Mouse (Mus musculus) midbrain, embryonic 11.5 days (tissue): ENCODE results near the gene Tas1r1. TPM values are rescaled to one million over a fixed set of nuclear protein-coding genes. Genes with fewer than 3 reads are reported as not detected.
A peak's percentile ranks its signal among the peaks of the same experiment; 100 is the strongest.

Source experiments
- ATAC-seq: fragments of 200-750 bp; cut with Nextera tagmentation; 2 replicates; pipeline ENCODE4 v1.8.0; 2017; ENCODE audit warnings: moderate TSS enrichment, moderate library complexity; ENCODE audit not compliant: low FRiP score
- DNase-seq: peaks from one replicate; pipeline ENCODE4 v3.0.0; 2015; ENCODE audit warnings: low spot score; ENCODE audit errors: missing footprints
- H3K27ac ChIP-seq: fragments of 300-500 bp; sonication (generic); 2 replicates; pipeline ENCODE4 v1.5.1; 2014; ENCODE audit warnings: low read depth, low read length
- H3K27me3 ChIP-seq: fragments of 300-500 bp; sonication (generic); 2 replicates; pipeline ENCODE4 v1.6.1; 2014; ENCODE audit warnings: mild to moderate bottlenecking, low read length, moderate library complexity, mixed read lengths; ENCODE audit not compliant: control insufficient read depth, insufficient read depth
- H3K36me3 ChIP-seq: fragments of 300-500 bp; sonication (generic); 2 replicates; pipeline ENCODE4 v1.6.1; 2014; ENCODE audit warnings: mild to moderate bottlenecking, low read length, moderate library complexity, mixed read lengths; ENCODE audit not compliant: control insufficient read depth, insufficient read depth
- H3K4me1 ChIP-seq: fragments of 300-500 bp; sonication (generic); 2 replicates; pipeline ENCODE4 v1.6.1; 2014; ENCODE audit warnings: low read length; ENCODE audit not compliant: control insufficient read depth, insufficient read depth
- H3K4me2 ChIP-seq: fragments of 300-500 bp; sonication (generic); 2 replicates; pipeline ENCODE4 v1.6.1; 2014; ENCODE audit warnings: mild to moderate bottlenecking, moderate library complexity
- H3K4me3 ChIP-seq: fragments of 300-500 bp; sonication (generic); 2 replicates; pipeline ENCODE4 v1.5.1; 2014; ENCODE audit warnings: low read depth, low read length
- H3K9ac ChIP-seq: fragments of 300-500 bp; sonication (generic); 2 replicates; pipeline ENCODE4 v1.6.1; 2014; ENCODE audit warnings: low read length
- H3K9me3 ChIP-seq: fragments of 300-500 bp; sonication (generic); 2 replicates; pipeline ENCODE4 v1.6.1; 2016; ENCODE audit warnings: low read length; ENCODE audit not compliant: control insufficient read depth
- WGBS: fragments of 180-500 bp; shearing (Covaris S2); extraction: QIAGEN DNeasy Blood & Tissue Kit; methylation state at CpG from one replicate; pipeline ENCODE4 v1.1.7; 2014; 5-methylcytosine and 5-hydroxymethylcytosine counted together
- polyA plus RNA-seq: library from polyadenylated mRNA; unstranded; fragments of >200 nt; fragmentation: Nextera tagmentation; extraction: Ambion mirVana; gene quantifications from 2 replicates; pipeline ENCODE4 v1.2.1, GENCODE M21; 2014

Tas1r1 gene
- polyA plus RNA-seq, 1 experiment from 2014 or later, result 0.44 TPM

DNA sequence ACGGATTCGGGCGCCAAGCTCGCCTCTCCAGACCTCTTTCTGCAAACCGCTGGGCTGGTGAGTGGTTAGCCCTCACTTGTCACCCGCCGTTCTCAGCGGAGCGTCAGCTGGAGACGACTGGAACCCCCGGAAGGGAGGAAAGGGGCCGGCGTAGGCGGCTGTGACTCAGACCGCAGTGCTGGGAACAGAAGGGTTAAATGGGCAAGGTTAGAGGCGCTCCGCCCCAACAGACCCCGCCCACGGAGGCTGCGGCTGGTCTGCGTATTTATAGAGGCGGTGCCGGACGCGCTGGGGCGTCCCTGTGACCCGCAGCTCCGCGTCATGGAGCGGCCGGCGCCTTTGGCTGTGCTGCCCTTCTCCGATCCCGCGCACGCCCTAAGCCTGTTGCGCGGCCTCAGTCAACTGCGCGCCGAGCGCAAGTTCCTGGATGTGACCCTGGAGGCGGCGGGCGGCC is 29.7 kb downstream of the Tas1r1 start, which contains the start of gene Klhl21:
TSS of gene Klhl21 (plus strand) at position 182 of the 454 bp plus-strand sequence.
- Histone ChIP-seq H3K27ac (no peak within 1 kb of the TSS), H3K4me2 (peak within 1 kb of the TSS; percentile 98), H3K36me3 (no peaks in the 10 kb centered on the region), H3K4me3 (peak within 1 kb of the TSS; percentile 72), H3K9ac (peak within 1 kb of the TSS; percentile 66), H3K9me3 (no peaks in the 10 kb centered on the region), H3K27me3 (peaks cover 19% of the 10 kb centered on the region), H3K4me1 (peaks cover 26% of the 10 kb centered on the region)
- peak; percentile 93 for ATAC-seq
- WGBS, result under 1% methylated on average over 41 of the region's 45 CpGs
- DNase-seq, result peak; percentile 99

DNA sequence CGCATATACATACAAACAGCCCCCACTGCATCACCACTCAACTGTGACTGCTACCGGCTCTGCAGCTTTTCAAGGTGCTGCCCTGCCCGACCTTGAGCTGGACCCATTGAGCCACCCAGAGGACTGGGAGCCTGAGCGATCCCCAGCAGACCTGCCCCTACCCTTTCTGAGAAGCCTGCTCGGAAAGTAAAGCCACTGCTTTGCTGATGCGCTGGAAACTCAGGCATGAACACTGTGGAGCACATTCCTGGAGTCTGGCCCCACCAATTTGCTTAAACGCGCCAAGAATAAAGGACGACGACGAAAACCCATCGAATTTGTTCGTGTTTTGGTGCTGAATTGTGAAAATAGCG is 30.2 kb downstream of the Tas1r1 start:
- no peak overlapping the region for H3K27ac ChIP-seq
- peaks cover 26% of the 10 kb centered on the region for H3K4me1 ChIP-seq
- ATAC-seq (no peak), DNase-seq (no peak)
- peaks cover 19% of the 10 kb centered on the region for H3K27me3 ChIP-seq
- no peaks in the 10 kb centered on the region for H3K36me3 ChIP-seq
- peak overlapping the region; percentile 72 for H3K4me3 ChIP-seq
- no peaks in the 10 kb centered on the region for H3K9me3 ChIP-seq
- peak overlapping the region; percentile 66 for H3K9ac ChIP-seq
- WGBS, result 1% methylated on average over 14 of the region's 14 CpGs
- H3K4me2 ChIP-seq, result peak overlapping the region; percentile 98

GRCm38 (mm10) chr4:152007481-152008147 is 30.8 kb downstream of the Tas1r1 start:
- no peak for ATAC-seq
- H3K4me2 ChIP-seq, result peak overlapping the region; percentile 98
- peak overlapping the region; percentile 72; the same call in 1 of the 2 replicates for H3K4me3 ChIP-seq
- 7% methylated on average over 8 of the region's 8 CpGs for WGBS
- peak; percentile 84 for DNase-seq
- peaks cover 26% of the 10 kb centered on the region for H3K4me1 ChIP-seq
- H3K9me3 ChIP-seq, result no peaks in the 10 kb centered on the region
- peaks cover 19% of the 10 kb centered on the region for H3K27me3 ChIP-seq
- H3K9ac ChIP-seq, result no peak overlapping the region
- H3K27ac ChIP-seq, result no peak overlapping the region
- no peaks in the 10 kb centered on the region for H3K36me3 ChIP-seq

GRCm38 (mm10) chr4:152006812-152007211 is 31.6 kb downstream of the Tas1r1 start:
- peaks cover 26% of the 10 kb centered on the region for H3K4me1 ChIP-seq
- 14% methylated on average over 3 of the region's 3 CpGs for WGBS
- no peak for ATAC-seq

GRCm38 (mm10) chr4:152006137-152006536 is 32.2 kb downstream of the Tas1r1 start:
- Histone ChIP-seq H3K9ac (no peak overlapping the region), H3K27ac (no peak overlapping the region), H3K9me3 (no peaks in the 10 kb centered on the region), H3K36me3 (no peaks in the 10 kb centered on the region), H3K4me1 (peaks cover 26% of the 10 kb centered on the region), H3K4me3 (no peak overlapping the region), H3K4me2 (no peak overlapping the region), H3K27me3 (peaks cover 19% of the 10 kb centered on the region)
- 77% methylated on average over 6 of the region's 6 CpGs for WGBS
- ATAC-seq, result no peak
- peak; percentile 61 for DNase-seq

More at GRCm38 (mm10) chr4:152006812-152007211, 31.6 kb downstream of the Tas1r1 start:
- Histone ChIP-seq H3K27ac (no peak overlapping the region), H3K4me2 (no peak overlapping the region), H3K27me3 (peaks cover 19% of the 10 kb centered on the region), H3K9me3 (no peaks in the 10 kb centered on the region), H3K4me3 (no peak overlapping the region), H3K9ac (no peak overlapping the region), H3K36me3 (no peaks in the 10 kb centered on the region)
- DNase-seq, result peak; percentile 73

- whole genome bisulfite sequencing, result 93% methylated on average over 3 of the region's 3 CpGs
- no peak overlapping the region for H3K4me3 ChIP-seq
- no peak for ATAC-seq
These were observed 36.3 kb downstream of the Tas1r1 start for GRCm38 (mm10) chr4:152002063-152002462.

DNA sequence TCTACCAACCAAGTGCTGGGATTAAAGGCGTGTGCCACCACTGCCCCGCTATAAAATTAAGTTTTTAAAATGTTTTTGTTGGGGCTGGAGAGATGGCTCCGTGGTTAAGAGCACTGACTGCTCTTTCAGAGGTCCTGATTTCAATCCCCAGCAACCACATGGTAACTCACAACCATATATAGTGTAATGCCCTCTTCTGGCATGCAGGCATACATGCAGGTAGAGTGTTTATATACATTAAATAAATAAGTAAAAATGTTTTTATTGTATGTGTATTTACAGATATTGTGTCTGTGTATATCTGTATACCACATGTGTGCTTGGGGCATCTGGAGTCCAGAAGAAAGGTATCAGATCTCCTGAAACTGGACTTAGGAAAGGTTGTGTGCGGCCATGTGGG is 37.0 kb downstream of the Tas1r1 start:
- DNase-seq (peak; percentile 49), ATAC-seq (no peak)
- no peak overlapping the region for H3K9ac ChIP-seq
- no peak overlapping the region for H3K4me2 ChIP-seq
- no peak overlapping the region for H3K4me3 ChIP-seq
- no peaks in the 10 kb centered on the region for H3K27me3 ChIP-seq
- WGBS, result 62% methylated on average over 4 of the region's 4 CpGs
- peaks cover 5% of the 10 kb centered on the region; the same call in 1 of the 2 replicates for H3K4me1 ChIP-seq
- H3K9me3 ChIP-seq, result no peaks in the 10 kb centered on the region
- no peak overlapping the region for H3K27ac ChIP-seq
- no peaks in the 10 kb centered on the region for H3K36me3 ChIP-seq

More at GRCm38 (mm10) chr4:152002063-152002462, 36.3 kb downstream of the Tas1r1 start:
- Histone ChIP-seq H3K4me2 (no peak overlapping the region), H3K9me3 (no peaks in the 10 kb centered on the region), H3K27ac (no peak overlapping the region), H3K27me3 (peaks cover 2% of the 10 kb centered on the region; the same call in 1 of the 2 replicates), H3K36me3 (no peaks in the 10 kb centered on the region), H3K4me1 (peaks cover 4% of the 10 kb centered on the region; the same call in 1 of the 2 replicates), H3K9ac (no peak overlapping the region)
- peak; percentile 81 for DNase-seq

DNA sequence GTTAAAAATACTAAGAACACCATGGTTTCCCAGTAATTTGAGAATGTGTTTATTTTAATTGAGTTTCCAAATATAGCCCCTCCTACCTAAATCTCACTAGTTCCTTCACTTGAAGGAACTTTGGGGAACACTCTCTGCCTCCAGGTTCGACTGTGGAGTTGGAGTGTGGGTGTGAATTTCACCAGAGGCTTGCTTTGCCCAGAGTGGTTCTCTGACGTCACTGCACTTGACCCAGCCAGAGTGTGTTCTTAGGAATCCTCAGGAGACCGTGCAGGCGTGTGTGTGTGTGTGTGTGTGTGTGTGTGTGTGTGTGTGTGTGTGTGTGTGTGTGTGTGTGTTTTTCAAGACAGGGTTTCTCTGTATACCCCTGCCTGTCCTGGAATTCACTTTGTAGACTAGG is 37.5 kb downstream of the Tas1r1 start:
- 57% methylated on average over 4 of the region's 4 CpGs for WGBS
- ATAC-seq, result no peak

GRCm38 (mm10) chr4:151999481-151999880 is 38.9 kb downstream of the Tas1r1 start:
- WGBS, result 77% methylated on average over 3 of the region's 3 CpGs
- no peak overlapping the region for H3K9ac ChIP-seq
- no peaks in the 10 kb centered on the region for H3K36me3 ChIP-seq

More for the DNA sequence above, 37.5 kb downstream of the Tas1r1 start:
- Histone ChIP-seq H3K4me3 (no peak overlapping the region), H3K27me3 (no peaks in the 10 kb centered on the region), H3K36me3 (no peaks in the 10 kb centered on the region), H3K9ac (no peak overlapping the region), H3K4me1 (peaks cover 5% of the 10 kb centered on the region; the same call in 1 of the 2 replicates), H3K9me3 (no peaks in the 10 kb centered on the region), H3K27ac (no peak overlapping the region), H3K4me2 (no peak overlapping the region)
- peak; percentile 44 for DNase-seq

More at GRCm38 (mm10) chr4:151999481-151999880, 38.9 kb downstream of the Tas1r1 start:
- Histone ChIP-seq H3K27ac (no peak overlapping the region), H3K4me3 (no peak overlapping the region), H3K27me3 (no peaks in the 10 kb centered on the region), H3K9me3 (no peaks in the 10 kb centered on the region), H3K4me2 (no peak overlapping the region), H3K4me1 (peaks cover 5% of the 10 kb centered on the region; the same call in 1 of the 2 replicates)
- DNase-seq (peak; percentile 65), ATAC-seq (no peak)
